Mouse (Mus musculus) heart, adult 2 months (tissue): ENCODE results near the gene Ssbp3.

ENCODE experiments used
- CTCF ChIP-seq: fragments of 200-600 bp; IDR thresholded peaks from 2 replicates; pipeline ENCODE4 v1.8.1; 2022; ENCODE audit warnings: antibody characterized with exemption, mild to moderate bottlenecking, moderate library complexity
- EP300 ChIP-seq: fragments of 200-500 bp; IDR thresholded peaks from 2 replicates; pipeline ENCODE4 v1.6.1; 2011; ENCODE audit warnings: low read depth, low read length, control low read depth; ENCODE audit not compliant: insufficient read depth
- POLR2A ChIP-seq: fragments of 200-500 bp; IDR thresholded peaks from 2 replicates; pipeline ENCODE4 v1.6.1; 2011; ENCODE audit warnings: mild to moderate bottlenecking, low read depth, low read length, control low read depth; ENCODE audit not compliant: insufficient read depth

- TF ChIP-seq CTCF, result peak; percentile 79
- TF ChIP-seq POLR2A, result no peak
- TF ChIP-seq EP300, result no peak
Measured at GRCm38 (mm10) chr4:106989226-106989983, 78.9 kb downstream of the Ssbp3 start.
